Mouse (Mus musculus): ENCODE data around the gene Nt5c.
A peak's percentile ranks its signal among the peaks of the same experiment; 100 is the strongest.
"Not testable (repeated sequence)": the region's sequence is repeated elsewhere in the genome, so short reads cannot be mapped to it uniquely, and the experiment has no call there.

The Nt5c gene

DNA sequence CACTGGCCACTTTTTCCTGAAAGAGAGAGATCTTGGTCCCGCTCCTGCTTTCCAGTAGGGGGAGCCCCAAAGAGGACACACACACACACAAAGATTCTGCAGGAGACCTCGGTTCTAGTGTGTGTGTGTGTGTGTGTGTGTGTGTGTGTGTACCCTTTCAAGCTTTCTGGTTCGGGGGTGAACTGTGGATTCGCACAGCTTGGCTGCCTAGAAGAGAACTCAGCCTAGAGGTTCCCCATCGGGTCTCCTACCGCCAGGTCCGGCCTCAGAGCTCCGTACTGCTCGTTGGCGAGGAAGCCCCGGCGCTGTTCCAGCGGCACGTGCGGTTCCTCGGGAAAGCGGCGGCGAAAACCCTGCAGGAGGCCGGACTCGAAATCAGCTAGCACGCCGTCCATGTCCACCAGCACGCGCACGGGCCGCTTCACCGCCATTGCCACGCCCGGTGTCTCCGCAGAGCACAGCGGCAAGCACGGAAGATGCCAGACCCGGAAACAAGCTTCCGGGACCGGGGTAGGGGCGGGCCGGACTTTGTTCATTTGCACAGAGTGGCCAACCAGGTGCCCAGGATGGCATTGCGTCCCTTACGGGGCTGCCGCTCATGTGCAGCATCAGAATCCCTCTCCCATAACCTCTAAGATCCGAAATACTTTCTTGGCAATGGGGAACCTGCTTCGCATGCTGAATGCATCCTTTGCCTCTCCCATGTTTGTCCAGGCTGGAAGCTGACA lies at the start of gene Nt5c:
Gene Nt5c (minus strand): TSS at position 507 of the 728 bp plus-strand sequence.
- DNase-seq, result peak; percentile 86 to 89

DNA sequence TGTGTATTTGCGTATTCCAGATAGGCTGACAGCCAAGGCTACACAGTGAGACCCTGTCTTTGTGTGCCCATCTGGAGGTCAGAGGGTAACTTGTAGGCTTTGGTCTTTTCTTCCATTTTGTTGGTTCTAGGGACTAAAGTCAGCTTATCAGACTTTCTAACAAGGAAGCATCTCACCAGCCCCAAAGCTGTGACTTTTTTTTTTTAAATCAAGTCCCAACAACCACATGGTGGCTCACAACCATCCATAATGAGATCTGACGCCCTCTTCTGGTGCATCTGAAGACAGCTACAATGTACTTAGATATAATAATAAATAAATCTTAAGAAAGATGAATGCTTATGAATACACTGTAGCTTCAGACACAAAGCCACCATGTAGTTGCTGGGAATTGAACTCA lies 46.4 kb upstream of the Nt5c start:
- no peak for DNase-seq

DNA sequence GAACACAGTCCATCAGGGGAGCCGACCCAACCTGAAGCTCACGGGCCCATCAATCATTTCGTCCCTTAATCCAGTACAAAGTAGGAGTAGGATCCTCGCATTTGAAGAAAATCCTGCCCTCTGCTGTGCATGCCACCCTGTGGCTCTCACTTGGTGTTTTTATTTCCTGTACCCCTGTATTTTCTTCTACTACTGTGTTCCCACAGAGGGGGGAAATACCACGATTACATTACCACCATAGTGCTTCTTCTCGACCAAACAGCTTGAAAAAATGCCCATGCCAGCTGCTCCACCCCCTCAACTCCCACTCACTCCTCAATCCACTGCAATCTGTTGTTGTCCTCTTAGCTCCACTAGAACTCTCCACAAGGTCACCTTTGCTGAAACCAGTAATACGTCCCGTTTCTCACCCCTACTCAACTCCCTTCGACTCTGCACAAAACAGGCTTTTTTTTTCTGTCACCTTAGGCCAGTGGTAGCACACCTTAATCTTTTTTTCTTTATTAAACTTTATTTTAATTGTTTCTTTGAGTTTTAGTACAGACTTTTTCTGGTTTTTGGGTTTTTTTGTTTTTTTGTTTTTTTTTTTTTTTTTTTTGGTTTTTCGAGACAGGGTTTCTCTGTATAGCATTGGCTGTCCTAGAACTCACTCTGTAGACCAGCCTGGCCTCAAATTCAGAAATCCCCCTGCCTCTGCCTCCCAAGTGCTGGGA lies 45.4 kb upstream of the Nt5c start:
- DNase-seq, result no peak

DNA sequence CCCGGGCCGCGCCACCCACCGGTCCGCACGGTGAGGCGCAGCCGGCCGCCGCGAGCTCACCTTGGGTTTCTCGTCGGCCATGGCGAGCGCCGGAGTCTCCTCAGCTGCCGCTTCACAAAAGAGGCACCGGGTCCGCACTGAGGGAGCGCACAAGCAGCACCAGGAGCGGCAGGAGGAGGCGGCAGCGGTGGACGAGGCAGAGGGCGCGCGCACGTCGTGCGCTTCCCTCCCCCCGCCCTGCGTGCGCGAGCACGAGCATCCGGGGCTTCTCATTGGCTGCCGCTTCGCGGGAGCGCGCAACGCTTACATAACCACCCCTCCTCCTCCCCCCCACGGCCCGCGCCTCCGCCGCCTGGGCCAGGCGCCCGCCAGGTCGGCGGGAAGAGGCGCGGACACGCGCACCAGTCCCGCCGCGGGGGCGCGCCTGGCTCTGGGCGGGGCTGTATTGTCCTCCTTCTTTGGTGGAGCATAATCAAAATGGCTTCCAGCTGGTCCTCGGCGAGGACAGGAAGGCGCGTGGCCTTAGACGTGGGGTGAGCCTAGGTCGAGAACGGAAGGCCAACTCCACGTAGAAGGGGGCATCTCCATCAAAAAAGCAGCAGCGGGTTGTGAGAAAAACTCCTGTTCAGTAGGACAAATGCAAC lies 44.5 kb upstream of the Nt5c start, which contains the start of gene Sumo2:
Gene Sumo2 (minus strand): TSS at position 239 of the 644 bp plus-strand sequence.
- peak; percentile 97 to 98 for DNase-seq

DNA sequence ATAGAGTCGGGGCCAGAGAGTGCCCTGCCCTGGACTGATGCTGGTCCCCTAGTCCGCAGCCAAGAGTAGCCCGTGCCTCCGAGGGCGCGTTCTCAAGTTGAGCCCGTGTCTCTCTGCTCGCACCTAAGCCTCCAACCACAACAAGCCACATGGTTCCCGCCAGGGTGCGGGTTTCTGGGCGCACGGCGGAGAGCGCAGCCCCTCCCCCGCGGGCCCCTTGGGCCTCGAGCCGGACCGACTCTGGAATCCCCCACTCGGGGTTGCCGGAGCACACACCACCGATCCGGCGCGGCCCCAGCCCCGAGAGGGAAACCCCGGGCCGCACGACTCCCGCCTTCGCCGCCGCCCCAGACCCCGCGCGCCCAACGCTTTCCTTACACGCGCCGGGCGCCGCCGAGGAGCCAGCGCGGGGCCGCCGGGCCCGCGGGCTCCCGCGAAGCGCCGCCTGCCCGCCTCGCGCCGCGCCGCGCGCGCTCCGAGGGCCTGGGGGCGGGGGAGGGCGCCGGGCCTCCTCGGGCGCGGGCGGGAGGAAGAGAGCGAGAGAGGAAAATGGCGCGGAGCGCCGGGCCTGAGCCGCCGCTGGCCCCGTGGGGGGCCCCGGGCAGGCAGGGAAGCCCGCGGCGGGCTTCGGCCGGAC lies 43.9 kb upstream of the Nt5c start:
- peak; percentile 55 to 57 for DNase-seq

DNA sequence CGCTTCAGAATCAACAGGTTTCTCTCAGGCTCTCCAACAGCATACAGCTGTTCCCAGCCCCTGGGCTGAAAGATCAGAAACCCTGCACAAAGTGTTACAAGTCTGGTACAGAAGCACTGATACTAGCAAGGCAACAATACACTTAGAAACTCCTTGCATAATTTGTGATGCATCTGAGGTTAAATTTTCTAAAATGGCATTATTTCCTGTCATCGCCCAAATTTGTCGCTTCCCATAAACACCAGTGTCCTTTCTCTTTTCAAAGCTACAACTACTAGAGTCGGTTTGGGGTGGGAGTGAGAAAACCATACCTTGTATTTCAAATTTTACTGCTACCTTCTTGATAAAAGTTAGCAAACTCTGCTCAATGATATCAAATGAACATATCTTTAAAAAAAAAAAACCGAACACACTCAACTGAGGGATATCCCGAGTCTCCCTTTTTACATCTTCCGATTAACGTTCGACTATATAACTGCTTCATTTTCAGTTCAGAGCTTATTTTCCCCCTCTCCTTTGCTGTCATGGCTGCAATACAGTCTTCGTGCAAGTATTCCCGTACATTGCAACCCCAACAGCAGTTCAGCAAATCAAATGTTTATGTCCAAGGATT lies 43.2 kb upstream of the Nt5c start:
- DNase-seq, result no peak

DNA sequence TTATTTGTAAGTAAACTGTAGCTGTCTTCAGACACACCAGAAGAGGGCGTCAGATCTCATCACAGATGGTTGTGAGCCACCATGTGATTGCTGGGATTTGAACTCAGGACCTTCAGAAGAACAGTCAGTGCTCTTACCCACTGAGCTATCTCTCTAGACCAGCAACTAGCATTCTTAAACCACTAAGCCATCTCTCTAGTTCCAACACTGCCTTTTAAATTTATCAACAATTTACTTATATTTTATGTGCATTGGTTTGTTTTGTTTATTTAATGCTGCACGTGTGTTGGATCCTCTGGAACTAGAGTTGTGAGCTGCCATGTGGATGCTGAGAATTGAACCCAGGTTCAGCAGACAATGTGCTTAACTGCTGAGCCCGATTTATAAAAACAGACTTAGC lies 34.8 kb upstream of the Nt5c start:
- DNase-seq, result not testable (repeated sequence)

DNA sequence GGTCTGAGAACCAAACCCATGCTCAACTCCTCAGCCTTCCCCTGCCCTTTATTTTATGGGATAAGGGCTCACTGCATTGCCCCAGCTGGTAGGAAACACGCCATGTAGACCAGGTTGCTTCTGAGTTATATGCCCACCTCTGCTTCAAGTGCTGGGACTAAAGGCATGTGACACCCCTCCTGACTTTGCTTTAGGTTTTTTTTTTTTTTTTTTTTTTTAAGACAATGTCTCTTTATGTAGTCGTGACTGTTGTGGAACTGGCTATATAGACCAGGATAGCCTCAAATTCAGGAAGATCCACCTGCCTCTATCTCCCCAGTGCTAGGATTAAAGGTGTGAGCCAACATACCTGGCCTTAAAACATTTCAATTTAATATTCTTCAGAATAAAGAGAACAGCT lies 31.0 kb upstream of the Nt5c start:
- no peak for DNase-seq

DNA sequence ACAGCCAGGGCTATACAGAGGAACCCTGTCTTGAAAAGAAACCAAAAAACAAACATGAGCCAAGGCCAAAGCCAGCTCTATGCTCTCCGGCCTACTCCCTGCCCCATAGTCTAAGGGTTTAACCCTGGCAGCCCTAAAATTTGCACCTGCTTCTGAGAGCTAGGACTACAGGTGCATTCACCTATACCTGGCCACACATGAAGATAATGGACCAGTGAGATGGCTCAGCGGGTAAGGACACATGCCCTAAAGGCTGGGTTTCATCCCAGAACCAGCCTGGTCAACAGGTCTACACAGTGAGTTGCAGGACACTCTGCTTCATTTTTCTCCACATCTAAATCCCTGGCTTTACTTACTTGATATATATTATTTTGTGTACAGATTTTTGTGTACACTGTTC lies 30.6 kb upstream of the Nt5c start:
- no peak for DNase-seq

DNA sequence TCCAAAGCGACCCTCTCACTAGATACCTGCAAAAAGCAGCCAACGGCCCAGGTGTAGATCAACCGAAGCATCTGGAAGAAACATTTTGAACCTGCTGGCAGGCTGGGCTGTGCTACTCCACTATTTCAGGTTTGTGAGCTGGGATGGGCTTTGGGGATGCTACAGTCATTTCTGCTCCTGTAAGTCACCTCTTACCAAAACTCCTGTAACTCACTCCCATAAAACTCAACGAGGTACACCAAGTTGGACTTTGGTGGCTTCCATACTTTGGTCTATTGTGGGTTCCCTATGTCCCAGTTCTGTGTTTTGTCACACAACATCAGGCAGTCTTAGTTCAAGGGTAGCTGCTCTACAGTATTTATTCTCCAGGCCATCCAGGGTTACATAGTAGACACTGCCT lies 29.4 kb upstream of the Nt5c start:
- DNase-seq, result no peak

DNA sequence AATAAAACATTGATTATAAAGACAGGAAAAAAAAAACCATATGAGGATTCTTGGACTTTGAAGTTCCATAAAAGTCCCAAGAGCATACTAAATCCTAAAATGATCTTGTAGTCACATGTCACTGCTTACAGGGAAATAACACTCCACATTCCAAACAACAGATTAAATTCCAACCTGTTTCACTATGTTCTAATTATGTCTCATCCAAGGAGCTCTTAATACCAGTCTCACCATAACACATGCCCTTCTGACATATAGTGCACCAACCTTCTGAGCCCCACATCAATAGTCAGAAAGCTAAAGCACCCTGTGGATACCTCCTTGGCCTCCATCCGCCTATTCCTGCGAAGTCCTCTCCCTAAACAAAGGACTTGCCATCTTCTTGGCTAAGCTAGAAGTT lies 28.6 kb upstream of the Nt5c start:
- no peak for DNase-seq

DNA sequence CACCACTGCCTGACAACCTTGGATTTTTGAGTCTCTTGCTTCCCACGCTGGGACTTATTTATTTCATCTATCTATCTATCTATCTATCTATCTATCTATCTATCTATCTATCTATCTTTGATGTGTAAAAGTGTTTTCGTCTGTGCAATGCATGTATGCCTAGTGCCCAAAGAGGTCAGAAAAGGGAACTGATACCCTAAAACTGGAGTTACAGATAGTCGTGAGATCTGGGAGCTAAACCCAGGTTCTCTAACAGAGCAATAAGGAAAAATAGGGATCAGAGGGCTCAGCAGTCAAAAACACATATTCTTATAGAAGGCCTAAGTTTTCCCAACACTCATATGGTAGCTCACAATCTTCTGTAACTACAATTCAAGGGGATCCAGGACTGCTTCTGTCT lies 27.9 kb upstream of the Nt5c start:
- DNase-seq, result no peak

DNA sequence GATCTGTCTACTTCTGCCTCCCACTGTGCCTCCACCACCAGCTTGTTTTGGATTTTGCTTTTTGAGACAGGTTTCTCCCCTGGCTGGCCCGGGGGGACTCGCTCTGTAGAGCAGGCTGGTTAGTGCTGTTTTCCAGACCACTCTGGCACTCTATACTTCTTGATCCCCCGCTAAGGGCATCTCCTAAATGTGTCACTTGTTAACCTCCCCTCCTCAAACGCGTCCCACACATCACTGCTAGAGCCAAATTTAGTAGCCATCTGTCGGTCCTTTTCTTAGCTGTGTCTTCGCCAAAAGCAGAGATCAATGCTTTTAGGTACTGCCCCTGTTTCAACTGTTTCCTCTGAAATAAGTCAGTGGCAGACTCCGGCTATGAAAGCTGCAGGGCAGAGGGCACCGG lies 27.0 kb upstream of the Nt5c start:
- DNase-seq, result no peak

DNA sequence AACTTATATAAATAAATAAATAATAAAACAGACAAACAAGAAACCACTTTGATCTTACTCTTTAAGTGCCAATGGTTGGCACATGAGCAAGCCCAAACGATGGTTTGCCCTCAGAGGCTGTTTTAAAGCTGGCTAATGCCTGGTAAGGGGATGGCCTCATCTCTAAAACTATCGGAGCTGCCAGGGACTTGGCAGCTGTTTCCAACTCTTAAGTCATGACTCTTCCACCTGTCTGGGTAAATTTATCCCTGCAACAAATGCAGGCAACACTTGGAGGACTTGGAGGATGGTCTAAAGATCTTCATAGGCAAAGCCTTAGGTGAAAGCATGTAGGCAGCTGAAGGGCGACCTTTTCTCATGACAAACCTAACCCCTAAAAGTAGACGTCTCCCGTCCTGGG lies 25.3 kb upstream of the Nt5c start:
- no peak for DNase-seq

DNA sequence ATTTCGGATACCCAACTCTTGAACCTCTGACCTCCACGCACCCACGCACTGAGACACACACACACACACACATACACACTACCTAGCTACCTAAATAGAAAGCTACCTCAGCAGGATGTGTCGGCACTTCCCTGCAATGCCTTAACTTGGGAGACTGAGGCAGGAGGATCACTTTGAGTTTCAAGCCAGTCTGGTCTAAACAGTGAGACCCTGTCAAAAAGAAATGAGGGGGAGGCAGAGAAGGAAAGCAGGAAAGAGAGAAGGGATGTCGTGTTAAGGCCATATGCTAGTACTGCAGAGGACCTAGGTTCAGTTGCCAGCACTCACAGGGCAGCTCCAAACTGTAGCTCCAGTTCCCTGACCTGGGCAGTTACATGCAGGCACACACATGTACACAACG lies 23.4 kb upstream of the Nt5c start:
- no peak for DNase-seq

DNA sequence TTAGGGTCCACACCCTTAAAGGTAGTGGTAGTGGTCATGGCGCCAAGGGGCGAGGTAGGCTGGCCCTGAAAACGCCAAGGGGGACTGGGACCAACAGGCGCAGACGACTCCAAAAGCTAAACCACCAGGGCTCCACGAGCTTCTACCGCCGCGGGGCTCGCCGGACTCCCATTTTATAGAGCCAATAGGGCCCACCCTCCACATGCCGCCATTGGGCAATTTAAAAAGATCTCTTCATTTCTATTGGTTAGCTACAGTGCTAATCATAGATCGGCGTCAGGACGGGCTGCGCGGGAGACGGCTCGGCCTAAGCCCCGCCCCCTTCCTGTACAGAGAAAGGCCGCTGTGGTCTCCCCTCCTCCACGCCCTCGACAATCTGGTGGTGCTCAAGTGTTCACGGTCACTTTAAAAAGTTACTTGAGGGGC lies 22.6 kb upstream of the Nt5c start, which contains the start of gene Jpt1:
Gene Jpt1 (minus strand): TSS at position 150 of the 426 bp plus-strand sequence.
- DNase-seq, result peak; percentile 96 to 97

DNA sequence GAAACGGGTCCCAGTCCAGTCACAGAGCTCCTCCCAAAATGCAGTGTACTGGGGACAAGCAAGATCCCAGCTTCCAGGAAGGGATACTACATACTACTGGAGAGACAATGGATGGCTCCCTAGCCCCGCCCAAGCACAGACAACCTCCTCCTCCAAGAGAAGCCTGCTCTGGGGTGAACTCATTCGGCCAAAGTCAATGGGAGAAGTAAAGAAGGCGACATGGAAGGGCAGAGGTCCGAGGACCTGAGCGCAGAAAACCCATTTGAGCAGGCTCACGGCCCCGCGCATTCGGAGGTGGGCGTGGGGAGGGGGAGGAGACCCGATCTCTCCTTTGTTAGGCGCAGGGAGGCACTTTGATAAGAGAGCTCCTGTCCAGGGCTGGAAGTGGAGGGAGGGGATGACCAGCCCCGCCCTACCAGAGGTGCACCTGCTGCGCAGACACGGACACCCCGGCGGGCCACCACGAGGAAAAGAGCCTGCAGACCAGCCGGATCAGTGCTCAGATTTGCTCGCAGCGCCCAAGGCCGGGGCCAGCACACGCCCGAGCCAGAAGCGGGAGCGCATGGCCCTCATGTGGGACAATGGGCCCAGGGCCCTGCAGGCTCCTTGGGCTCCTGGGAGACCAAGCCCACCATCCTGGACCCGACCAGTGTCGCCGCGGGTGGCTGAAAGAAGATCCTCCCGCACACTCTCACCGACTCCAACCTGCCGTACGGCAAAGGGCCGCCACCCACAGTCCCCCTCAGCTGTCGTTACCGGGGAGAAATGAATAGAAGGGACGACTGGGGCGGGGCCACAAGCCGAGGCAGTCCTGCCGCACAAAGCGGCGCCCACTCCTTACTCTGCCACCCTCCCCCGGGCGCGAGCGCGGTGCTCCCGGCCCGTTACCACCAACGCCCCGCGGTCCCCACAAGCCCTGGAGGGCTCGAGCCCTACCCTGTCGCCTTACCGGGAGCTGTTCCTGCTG lies 21.9 kb upstream of the Nt5c start:
- peak; percentile 44 to 47 for DNase-seq

DNA sequence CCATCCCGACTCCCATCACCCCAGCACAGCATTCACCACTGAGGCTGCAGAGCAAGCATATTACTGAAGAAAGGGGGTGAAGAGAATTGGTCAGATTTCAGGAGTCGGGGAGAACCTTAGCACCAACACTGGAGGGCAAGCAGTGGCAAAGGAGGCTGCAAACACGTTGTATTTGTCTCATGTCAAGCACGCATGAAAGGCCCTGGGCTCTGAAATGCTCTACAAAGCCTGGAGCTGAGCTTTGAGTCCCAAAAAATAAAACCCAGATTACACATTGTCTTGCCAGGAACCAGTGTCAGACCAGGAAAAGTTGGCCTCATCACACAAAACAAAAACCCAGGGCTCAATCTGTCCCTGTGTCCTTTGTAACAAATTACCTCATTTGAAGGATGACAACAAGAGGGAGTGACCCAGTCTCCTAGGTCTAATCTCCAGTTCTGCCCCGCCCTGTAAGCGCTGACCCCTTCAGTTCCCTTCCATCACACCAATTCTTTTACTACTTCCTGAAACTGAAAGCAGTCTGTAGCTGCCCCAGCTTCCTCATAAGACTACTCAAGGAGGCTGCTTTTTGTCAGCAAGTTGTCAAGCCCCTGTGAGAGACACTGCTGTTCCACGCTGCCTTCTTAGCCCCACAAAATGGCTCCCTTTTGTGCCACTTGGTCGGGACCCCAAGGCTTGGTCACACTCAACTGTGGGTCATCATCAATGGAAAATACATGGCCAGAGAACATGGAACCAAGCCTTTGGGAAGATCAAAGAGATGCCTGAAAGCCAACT lies 20.9 kb upstream of the Nt5c start:
- peak; percentile 59 to 70 for DNase-seq

DNA sequence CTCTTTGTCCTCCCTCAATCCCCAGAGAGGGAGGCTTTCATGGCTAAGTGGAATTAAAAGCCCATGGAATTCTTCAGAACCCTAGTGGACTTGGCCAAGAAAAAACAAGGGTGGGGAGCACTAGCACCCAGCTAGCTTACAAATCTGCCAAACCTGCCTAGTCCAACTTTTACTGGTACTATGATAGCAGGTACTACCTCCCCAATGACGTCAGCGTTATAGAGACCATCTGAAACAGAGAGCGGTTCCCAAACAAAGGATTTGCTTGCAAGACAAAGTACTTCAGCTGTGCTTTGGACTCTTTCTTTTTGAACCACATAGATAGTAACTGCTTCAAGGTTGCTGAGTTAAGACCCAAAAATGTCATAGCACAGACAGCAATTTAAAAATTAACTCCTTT lies 20.3 kb upstream of the Nt5c start:
- DNase-seq, result no peak

DNA sequence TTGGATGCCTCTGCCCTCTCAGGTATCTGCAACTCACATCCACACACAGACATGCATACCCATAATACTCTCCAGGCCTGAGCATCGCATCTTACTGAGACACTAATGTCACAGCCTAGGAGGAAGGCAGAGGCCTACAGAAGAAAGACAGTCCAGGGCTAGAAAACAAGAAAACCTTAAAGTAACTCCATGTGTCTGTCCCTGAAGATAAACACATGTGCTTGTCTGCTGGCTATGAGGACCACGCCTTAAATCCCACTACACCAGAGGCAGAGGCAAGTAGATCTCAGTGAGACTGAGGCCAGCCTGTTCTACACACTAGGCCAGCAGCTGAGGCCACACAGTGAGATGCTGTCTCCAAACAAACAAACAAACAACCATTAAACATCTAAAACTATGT lies 19.5 kb upstream of the Nt5c start:
- DNase-seq, result no peak

DNA sequence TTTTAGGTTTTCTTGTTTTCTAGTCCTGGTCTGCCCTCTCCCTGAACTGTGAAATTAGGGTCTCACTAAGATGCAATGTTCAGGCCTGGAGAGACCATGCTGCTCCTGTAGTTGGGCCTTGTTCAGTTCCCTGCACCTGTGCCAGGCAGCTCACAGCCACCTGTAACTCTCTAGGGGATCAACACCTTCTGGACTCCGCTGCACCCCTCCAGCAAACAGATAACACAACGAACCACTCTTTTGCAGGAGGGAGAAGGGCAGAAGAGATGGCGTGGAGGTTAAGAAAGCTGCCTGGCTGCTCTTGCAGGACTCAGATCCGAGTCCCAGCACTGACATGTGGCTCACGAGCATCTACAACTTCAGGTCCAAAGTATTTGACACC lies 18.8 kb upstream of the Nt5c start:
- DNase-seq, result no peak
